Mouse (Mus musculus) thymus, adult 2 months (tissue): ENCODE measurements around the gene Lmo7.

Experiments
- CTCF ChIP-seq: fragments of 200-500 bp; IDR thresholded peaks from 2 replicates; pipeline ENCODE4 v1.5.1; 2012; ENCODE audit warnings: mild to moderate bottlenecking, control low read depth, low read length, moderate library complexity, borderline replicate concordance; ENCODE audit not compliant: control insufficient read depth, poor library complexity, insufficient read depth; ENCODE audit errors: extremely low read depth
- POLR2A ChIP-seq: fragments of 200-500 bp; IDR thresholded peaks from 2 replicates; pipeline ENCODE4 v1.6.1; 2012; ENCODE audit warnings: mild to moderate bottlenecking, low read length, control low read depth, moderate library complexity; ENCODE audit not compliant: control insufficient read depth, poor library complexity, insufficient read depth; ENCODE audit errors: extremely low read depth

GRCm38 (mm10) chr14:101942971-101943370 is 213.2 kb downstream of the Lmo7 start:
- no peak for TF ChIP-seq POLR2A
- TF ChIP-seq CTCF: no peak
